In the genomic region with DNA sequence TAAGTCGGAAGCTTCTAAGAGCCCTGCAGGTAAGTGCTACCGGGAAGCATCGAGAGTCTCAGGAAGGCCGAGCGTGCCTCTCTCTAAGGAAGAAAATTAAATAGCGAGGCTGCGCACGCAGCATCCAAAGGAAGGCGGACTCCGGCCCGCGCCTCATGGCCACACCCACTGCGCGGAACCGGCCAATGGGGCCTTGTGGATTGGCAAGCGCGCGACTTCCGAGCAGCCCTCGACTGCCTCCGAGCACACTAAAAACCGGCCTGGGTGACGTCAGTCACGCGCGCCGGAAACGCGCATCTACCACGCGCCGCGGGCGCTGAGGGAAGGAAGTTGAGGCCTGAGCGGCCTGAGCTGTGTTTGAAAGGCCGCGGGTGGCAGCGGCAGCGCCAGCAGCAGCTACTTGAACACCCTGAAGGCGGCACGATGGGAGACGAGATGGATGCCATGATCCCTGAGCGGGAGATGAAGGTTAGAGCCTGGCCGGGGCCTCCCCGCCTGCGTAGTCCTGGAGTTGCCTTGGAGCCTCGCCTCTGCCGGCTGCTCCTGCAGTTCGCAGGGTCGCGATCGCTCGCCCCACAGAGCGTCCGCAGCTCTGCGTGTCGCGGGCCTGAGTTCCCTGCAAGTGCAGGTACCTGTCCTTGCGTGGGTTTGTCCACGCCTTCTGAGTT, we compare ENCODE assay signal across 8 mouse cellular contexts. TPM values are rescaled to one million over a fixed set of nuclear protein-coding genes. Genes with fewer than 3 reads are reported as not detected.
DNase-seq lines count a peak whose midpoint lies in the region; ATAC-seq and TF ChIP-seq lines count a peak whose summit lies in the region.

Nup214 (plus strand) TSS at position 296 of the 668 bp plus-strand sequence.

- H3K4me2 ChIP-seq in lung, postnatal 0 days (replicated peaks; ENCODE audit: low read depth, low read length), result peak within 1 kb of the TSS; percentile 94

- H3K27me3 ChIP-seq in hindbrain, embryonic 10.5 days (ENCODE audit: insufficient read depth, poor library complexity, severe bottlenecking), result no peaks in the 10 kb centered on the region
- no peaks in the 10 kb centered on the region for H3K27me3 ChIP-seq in lung, postnatal 0 days (replicated peaks; ENCODE audit: insufficient read depth, low read length)

- H3K27ac ChIP-seq in hindbrain, embryonic 10.5 days, result peak within 1 kb of the TSS; percentile 93
- H3K27ac ChIP-seq in lung, postnatal 0 days (ENCODE audit: low read length), result peak within 1 kb of the TSS; percentile 81

- peaks cover 17% of the 10 kb centered on the region for H3K4me1 ChIP-seq in hindbrain, embryonic 10.5 days (replicated peaks)
- H3K4me1 ChIP-seq in lung, postnatal 0 days (ENCODE audit: insufficient read depth, low read depth, low read length), result peaks cover 7% of the 10 kb centered on the region

- peak within 1 kb of the TSS; percentile 99 for H3K9ac ChIP-seq in lung, postnatal 0 days (replicated peaks; ENCODE audit: low read depth)

- ATAC-seq in frontal cortex, adult (ENCODE audit: low TSS enrichment), result peak; percentile 99
- peak; percentile 100 for ATAC-seq in lung, postnatal 0 days

- WGBS in hindbrain, embryonic 10.5 days, result under 1% methylated on average over 60 of the region's 60 CpGs
- WGBS in lung, postnatal 0 days, result under 1% methylated on average over 58 of the region's 60 CpGs

- TF ChIP-seq EP300 in lung, postnatal 0 days (IDR thresholded peaks at IDR 0.05), result no peak

- DNase-seq in MN1 (ENCODE audit: low spot score), result peak; percentile 99
- peak; percentile 98 for DNase-seq in cerebellum, adult 9-10 months
- peak; percentile 100 for DNase-seq in hindbrain, embryonic 10.5 days (ENCODE audit: low spot score)
- DNase-seq in layer of hippocampus, adult 9-11 months, result peak; percentile 99
- peak; percentile 99 for DNase-seq in lung, postnatal 0 days (ENCODE audit: low spot score)
- peak; percentile 99 for DNase-seq in ovary, postnatal 14 days (ENCODE audit: low spot score)
- DNase-seq in thymus, postnatal 14 days, result peak; percentile 99

- no peak for TF ChIP-seq CTCF in lung, postnatal 0 days (IDR thresholded peaks at IDR 0.05)

- peak within 1 kb of the TSS; percentile 98 for H3K4me3 ChIP-seq in hindbrain, embryonic 10.5 days
- peak within 1 kb of the TSS; percentile 89 for H3K4me3 ChIP-seq in lung, postnatal 0 days (ENCODE audit: low read depth, low read length)

- peaks cover 65% of the 10 kb centered on the region for H3K36me3 ChIP-seq in hindbrain, embryonic 10.5 days
- H3K36me3 ChIP-seq in lung, postnatal 0 days (ENCODE audit: insufficient read depth, low read length), result peaks cover 8% of the 10 kb centered on the region; the same call in 1 of the 2 replicates

- no peaks in the 10 kb centered on the region for H3K9me3 ChIP-seq in hindbrain, embryonic 10.5 days
- no peaks in the 10 kb centered on the region for H3K9me3 ChIP-seq in lung, postnatal 0 days (ENCODE audit: low read length)

RNA-seq across cellular contexts. Expression of gene Nup214, which starts in this region (rescaled TPM):
- polyA plus RNA-seq in hindbrain, embryonic 10.5 days (2016; fragmentation: Nextera tagmentation; extraction: Ambion mirVana), result 99.3 and 109 TPM in 2 replicates
- polyA plus RNA-seq in lung, postnatal 0 days (2015; fragmentation: Nextera tagmentation; extraction: Ambion mirVana), result 57.1 and 65.6 TPM in 2 replicates

Comparison
In these comparisons a context has a peak if more than half of its experiments do, and no peak if none do; other contexts are left out.
1. Peak in every context shown above with its lines: DNase-seq, ATAC-seq, H3K4me3 ChIP-seq and H3K27ac ChIP-seq.